Mouse (Mus musculus): ENCODE measurements around the gene Dnah17.

Gene Dnah17

DNA sequence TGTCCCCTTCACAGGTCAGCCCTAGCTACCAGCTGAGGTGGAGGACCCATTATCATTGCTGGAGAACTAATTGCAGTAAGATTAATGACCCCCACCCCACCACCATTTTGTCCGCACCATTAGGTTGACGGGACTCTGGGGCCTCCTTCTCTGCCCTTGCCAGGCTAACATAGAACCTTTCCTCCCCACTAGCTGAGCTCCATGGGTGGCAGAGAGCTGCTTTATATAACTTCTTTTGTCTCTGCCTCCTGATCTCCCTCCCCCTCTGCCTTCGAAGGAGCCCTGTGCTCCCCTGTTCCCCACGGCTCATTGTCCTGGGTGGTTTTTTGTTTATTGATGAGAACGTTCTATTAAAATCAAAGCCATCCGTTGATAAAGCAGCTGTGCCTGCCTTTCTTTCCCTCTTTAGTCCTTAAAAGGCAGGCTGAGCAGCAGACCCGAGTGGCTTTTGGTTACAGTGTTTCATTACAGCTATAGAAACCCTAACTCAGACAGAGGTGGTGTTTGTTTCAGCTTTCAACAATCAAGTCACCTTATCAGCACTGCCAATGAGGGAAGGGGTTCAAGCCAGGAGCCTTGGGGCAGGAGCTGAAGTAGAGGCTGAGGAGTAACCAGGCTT is 12.2 kb upstream of the Dnah17 start:
- DNase-seq = no peak

DNA sequence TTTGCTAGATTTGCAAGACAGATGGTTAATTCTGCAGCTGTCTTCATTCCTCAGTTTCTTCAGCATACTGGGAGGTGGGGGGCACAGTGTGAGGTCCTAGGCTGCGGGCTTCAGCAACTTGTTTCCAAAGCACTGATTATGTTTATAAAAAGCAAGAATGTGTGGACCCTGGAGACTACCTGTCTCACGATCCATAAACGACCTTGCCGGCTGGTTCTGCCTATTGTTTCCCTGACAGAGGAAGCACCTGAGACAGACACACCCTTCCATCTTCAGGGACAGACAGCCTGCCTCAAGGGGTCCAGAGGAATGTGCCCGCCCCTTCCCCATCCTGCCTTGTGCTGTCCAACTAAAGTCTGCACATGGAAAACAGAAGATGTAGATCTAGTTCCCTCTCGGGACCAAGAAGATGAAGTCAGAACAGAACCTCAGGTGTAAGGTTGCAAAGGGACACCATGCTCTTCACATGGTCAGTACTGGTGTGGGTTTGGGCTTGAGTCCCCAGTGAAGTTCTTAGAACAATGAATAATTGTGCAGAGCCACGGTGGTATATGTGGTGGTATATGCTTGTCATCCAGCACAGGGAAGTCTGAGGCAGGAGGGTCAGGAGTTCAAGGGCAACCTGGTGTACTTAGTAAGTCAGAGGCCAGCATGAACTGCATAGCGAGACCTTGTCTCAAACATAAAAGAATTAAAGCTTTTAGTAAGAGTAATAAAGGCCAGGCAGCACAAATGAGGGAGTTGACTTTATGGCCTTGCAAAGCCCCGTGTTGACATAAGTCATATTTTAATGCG is 10.5 kb upstream of the Dnah17 start:
- no peak for DNase-seq

GRCm38 (mm10) chr11:118138347-118138746 is 7.9 kb upstream of the Dnah17 start:
- DNase-seq = no peak

- no peak for DNase-seq
Observed at GRCm38 (mm10) chr11:118136172-118136632, 5.8 kb upstream of the Dnah17 start.

DNA sequence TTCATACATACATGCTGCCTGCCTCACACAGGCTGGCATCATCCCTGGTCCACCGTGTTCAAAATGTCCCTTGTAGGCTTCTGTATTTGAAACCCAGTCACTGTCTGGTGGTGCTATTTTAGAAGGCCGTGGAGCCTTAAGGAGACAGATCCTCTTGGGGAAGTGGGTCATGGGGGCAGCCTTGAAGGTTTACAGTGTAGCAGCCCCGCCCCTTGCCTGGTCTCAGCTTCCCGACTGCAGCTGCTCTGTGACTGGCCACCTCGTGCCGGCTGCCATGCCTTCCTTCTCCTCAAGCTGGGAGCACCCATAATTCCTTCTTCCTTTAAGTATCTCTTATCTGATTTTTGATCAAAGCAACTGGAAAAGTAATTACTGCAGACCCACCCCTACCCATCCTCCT is 4.8 kb upstream of the Dnah17 start:
- DNase-seq = peak in 1 of 2 experiments; percentile 20

DNA sequence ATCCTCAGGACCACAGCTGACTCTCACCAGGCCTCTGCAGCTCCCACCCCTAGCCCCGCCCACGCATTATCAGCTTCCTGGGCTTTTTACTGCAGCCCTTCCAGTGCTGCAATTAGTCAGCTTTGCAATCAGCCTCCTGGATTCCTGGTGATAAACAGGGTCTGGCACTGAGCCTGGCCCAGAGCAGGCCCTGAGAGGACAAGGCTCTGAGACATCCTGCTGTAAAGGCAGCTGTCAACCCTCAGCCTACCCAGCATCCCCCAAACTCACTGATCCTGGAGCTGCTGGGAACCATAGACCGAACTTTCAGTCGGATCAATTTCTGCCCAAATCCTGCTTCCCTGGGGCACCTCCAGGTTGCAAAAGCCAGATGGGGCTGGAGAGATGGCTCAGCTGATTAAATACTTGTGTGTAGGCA is 3.3 kb upstream of the Dnah17 start:
- DNase-seq = no peak

GRCm38 (mm10) chr11:118133133-118133751 is 2.8 kb upstream of the Dnah17 start:
- no peak for DNase-seq

DNA sequence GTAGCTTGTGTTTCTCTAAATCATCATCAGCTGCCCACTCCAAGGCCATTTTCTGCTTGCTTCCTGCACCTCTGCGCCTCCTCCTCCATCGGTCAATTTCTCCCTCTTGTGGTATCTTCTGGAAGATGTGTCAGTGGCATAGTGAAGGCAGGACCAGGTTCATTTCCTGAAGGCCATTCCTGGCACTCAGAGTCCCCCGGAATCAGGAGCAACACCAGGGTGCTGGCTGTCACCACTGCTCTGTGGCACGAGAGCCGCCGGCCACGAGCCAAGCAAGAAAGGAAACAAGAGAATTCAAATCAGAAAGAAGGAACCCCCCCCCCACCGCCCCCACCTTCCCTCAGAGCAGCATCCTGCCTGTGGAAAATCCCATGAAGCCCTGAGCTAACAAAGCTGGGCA is 1.7 kb upstream of the Dnah17 start:
- DNase-seq = no peak

GRCm38 (mm10) chr11:118129812-118130211 is 622 bp downstream of the Dnah17 start:
- no peak for DNase-seq

DNA sequence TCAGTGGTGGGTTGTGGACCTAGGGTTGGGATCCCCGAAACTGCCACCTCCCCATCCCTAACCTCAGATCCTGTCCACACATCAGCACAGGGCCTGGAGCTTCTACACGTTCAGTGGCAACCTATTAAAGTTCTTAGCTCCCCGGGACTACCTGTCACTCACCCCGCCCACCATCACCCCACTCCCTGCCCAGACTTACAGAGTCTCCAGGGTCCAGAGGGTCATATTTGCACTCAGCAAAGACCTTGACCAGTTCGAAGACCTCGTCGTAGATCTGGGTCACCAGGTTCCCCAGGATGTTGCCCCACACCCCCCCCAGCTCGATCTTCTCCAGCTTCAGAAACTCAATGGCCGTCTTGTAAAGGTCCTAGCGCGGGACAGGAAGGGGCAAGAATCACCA is 8.8 kb downstream of the Dnah17 start:
- no peak for DNase-seq

GRCm38 (mm10) chr11:118118777-118119176 is 11.7 kb downstream of the Dnah17 start:
- no peak for DNase-seq

- DNase-seq = no peak
Observed at GRCm38 (mm10) chr11:118114581-118115110, 15.8 kb downstream of the Dnah17 start.

- DNase-seq = peak in 1 of 2 experiments; percentile 31
Observed at GRCm38 (mm10) chr11:118113516-118114205, 16.8 kb downstream of the Dnah17 start.

DNA sequence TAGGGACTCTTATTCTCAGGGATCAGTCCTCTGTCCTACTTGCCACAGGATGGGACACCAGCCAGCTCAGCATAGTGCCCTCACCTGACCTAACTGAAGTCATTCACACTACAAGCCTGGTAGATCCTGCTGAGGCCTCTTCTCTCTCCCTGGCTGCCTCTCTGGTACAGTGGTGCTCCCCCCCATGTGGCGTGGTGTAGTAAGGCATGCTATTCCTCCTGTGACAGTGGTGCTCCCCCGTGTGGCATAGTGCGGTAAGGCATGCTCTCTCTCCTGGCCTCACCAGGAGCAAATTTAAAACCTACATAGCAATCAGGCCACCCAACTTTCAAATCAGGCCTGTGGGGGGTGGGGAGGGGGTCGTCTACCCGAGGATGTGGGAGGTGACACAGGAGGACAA is 26.4 kb downstream of the Dnah17 start:
- peak; percentile 52 to 67 for DNase-seq

- no peak for DNase-seq
Observed at GRCm38 (mm10) chr11:118103383-118103782, 27.1 kb downstream of the Dnah17 start.

DNA sequence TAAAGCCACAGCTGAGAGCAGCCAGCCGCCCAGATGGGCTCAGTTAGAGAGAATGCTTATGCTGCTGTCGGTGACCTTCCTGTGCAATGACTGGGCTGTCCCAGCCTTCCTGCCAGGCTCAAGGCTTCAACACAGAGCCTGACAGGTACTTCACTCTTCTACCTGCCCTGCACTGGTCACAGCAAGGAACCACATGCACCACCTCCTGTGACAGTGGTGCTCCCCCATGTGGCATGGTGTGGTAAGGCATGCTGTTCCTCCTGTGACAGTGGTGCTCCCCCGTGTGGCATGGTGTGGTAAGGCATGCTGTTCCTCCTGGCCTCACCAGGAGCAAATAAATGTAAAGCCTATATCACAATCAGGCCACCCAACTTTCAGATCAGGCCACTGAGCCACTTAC is 27.6 kb downstream of the Dnah17 start:
- DNase-seq = peak; percentile 70

GRCm38 (mm10) chr11:118101133-118101532 is 29.3 kb downstream of the Dnah17 start:
- DNase-seq = no peak

GRCm38 (mm10) chr11:118096736-118097135 is 33.7 kb downstream of the Dnah17 start:
- DNase-seq = no peak

DNA sequence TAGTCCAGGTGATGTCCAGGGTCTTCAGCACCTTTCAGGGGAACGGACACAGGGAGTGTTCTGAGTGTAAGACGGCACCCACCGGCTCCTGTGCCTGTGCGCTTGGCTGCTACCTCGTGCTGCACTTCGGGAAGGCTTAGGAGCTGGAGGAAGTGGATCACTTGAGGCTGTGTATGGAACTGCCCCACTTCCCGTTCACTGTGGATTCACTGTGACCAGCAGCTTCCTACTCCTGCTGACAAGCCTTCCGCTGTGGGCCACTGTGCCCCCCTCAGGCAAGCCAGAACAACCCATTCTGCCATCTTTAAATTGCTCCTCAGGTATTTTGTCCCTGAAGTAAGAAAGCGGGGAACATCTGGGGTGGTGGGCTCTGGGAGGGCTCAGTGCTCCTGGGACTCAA is 35.4 kb downstream of the Dnah17 start:
- no peak for DNase-seq

DNA sequence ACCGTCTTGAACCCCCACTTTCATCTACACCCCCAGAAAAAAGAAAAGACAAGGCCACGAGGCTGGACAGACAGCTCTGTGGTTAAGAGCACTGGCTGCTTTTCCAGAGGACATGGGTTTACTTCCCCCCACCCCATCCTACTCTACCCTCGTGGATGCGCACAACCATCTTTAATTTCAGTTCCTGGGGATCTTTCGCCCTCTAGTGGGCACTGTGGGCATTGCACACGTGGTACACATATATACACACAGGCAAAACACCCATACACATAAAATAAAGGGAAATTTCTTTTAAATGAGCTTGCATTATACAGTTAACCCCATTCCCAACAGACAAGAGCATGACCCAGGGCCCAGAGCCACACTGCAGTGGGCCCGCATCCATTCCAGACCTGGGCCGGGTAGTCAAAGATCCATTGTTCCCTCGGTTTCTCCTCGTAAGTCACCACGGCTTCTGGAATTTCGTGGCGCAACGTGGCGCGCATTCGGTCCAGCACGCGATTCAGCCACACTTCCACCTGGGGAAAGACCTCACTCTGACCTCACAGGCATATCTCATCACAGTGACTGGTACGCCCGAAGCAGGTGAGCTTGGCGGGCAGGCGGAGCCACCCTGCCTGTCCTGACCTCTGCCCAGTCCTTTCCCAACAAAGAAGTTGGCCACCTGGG is 39.3 kb downstream of the Dnah17 start:
- no peak for DNase-seq

DNA sequence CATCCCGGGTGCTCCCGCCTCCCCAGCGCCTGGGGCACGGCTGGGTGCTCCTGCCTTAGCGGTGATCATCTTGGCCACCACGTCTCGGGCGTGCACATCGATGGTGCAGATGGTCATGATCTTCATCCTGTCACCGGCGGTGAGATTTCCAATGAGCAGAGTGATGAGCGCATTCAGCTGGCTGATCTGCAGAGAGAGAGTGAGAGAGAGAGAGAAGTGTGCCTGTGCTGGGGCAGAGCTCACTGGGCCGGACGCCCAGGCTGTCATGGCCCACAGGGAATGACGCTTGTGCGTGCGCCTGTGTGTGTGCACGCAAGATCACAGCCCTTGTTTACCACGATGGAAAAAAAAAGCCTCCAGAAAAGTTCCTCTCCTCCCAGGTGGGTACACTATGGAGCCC is 41.5 kb downstream of the Dnah17 start:
- no peak for DNase-seq

GRCm38 (mm10) chr11:118085961-118086360 is 44.5 kb downstream of the Dnah17 start:
- peak in 1 of 2 experiments; percentile 53 for DNase-seq

Measured in thymus, adult 18-20 months (tissue).